Comparison of ENCODE assay signal across 8 mouse cellular contexts in genomic region chr10:95322076-95323070, GRCm38 (mm10). TPM values are rescaled to one million over a fixed set of nuclear protein-coding genes. Genes with fewer than 3 reads are reported as not detected.
DNase-seq lines count a peak whose midpoint lies in the region; ATAC-seq and TF ChIP-seq lines count a peak whose summit lies in the region.

No protein-coding gene starts in this region.

- H3K4me2 ChIP-seq in stomach, embryonic 14.5 days (replicated peaks; ENCODE audit: low read depth, low read length): peak overlapping the region; percentile 68

- no peak for TF ChIP-seq CTCF in ES-Bruce4 (IDR thresholded peaks at IDR 0.05; ENCODE audit: low read depth, low read length)

- H3K4me3 ChIP-seq in ES-Bruce4 (ENCODE audit: low read depth, low read length): peak overlapping the region; percentile 29
- peak overlapping the region; percentile 72 for H3K4me3 ChIP-seq in forebrain, embryonic 10.5 days
- H3K4me3 ChIP-seq in stomach, embryonic 14.5 days (ENCODE audit: low read depth, low read length): peak overlapping the region; percentile 60; the same call in 1 of the 2 replicates

- H3K4me1 ChIP-seq in ES-Bruce4 (ENCODE audit: control insufficient read depth, insufficient read depth, low read length): peaks cover 4% of the 10 kb centered on the region
- H3K4me1 ChIP-seq in forebrain, embryonic 10.5 days: peaks cover 25% of the 10 kb centered on the region
- H3K4me1 ChIP-seq in stomach, embryonic 14.5 days (ENCODE audit: control insufficient read depth, insufficient read depth, low read length): 0 out of 2 replicates have a peak, but pooled peaks cover 9% of the 10 kb centered on the region

- peak; percentile 63 for DNase-seq in adrenal gland, adult 2 months
- DNase-seq in forebrain, embryonic 10.5 days (ENCODE audit: extremely low spot score, low spot score): no peak
- DNase-seq in heart, postnatal 10 days: peak; percentile 86 to 90
- peak; percentile 52 to 74 for DNase-seq in kidney, postnatal 25 days
- peak; percentile 57 to 71 for DNase-seq in lung, postnatal 4 days
- no peak for DNase-seq in embryo, embryonic 11 days

- H3K27me3 ChIP-seq in ES-Bruce4 (ENCODE audit: control insufficient read depth, insufficient read depth, low read length, poor library complexity, severe bottlenecking): no peaks in the 10 kb centered on the region
- no peaks in the 10 kb centered on the region for H3K27me3 ChIP-seq in forebrain, embryonic 10.5 days (ENCODE audit: poor library complexity, severe bottlenecking)
- H3K27me3 ChIP-seq in stomach, embryonic 14.5 days (ENCODE audit: control insufficient read depth, insufficient read depth, low read length): no peaks in the 10 kb centered on the region

- H3K9ac ChIP-seq in ES-Bruce4 (ENCODE audit: low read depth, poor library complexity, severe bottlenecking): peak overlapping the region; percentile 88
- H3K9ac ChIP-seq in stomach, embryonic 14.5 days (replicated peaks; ENCODE audit: low read depth, low read length): no peak overlapping the region; the same call in 1 of the 2 replicates

- no peak for ATAC-seq in stomach, embryonic 14.5 days (ENCODE audit: insufficient number of reproducible peaks, insufficient read depth, low FRiP score, low read depth)

- no peak for TF ChIP-seq POLR2A in ES-Bruce4 (IDR thresholded peaks at IDR 0.05; ENCODE audit: insufficient read depth, low read length)

- no peak for TF ChIP-seq EP300 in ES-Bruce4 (IDR thresholded peaks at IDR 0.05; ENCODE audit: insufficient read depth, low read depth, low read length)

- peak overlapping the region; percentile 66 for H3K27ac ChIP-seq in ES-Bruce4 (ENCODE audit: insufficient read depth, low read length)
- peak overlapping the region; percentile 96 for H3K27ac ChIP-seq in forebrain, embryonic 10.5 days
- peak overlapping the region; percentile 94; the same call in 1 of the 2 replicates for H3K27ac ChIP-seq in stomach, embryonic 14.5 days (ENCODE audit: low read length)

- intact Hi-C loops in heart, postnatal 10 days (cut with DNase I): loop anchor here (1.0 to 5.0 kb wide), 7 partner anchors 57 to 330 kb away; no protein-coding TSS in a partner anchor

- H3K9me3 ChIP-seq in ES-Bruce4 (replicated peaks; ENCODE audit: control insufficient read depth, insufficient read depth, low read length, poor library complexity, severe bottlenecking): no peaks in the 10 kb centered on the region
- H3K9me3 ChIP-seq in forebrain, embryonic 10.5 days: no peaks in the 10 kb centered on the region
- H3K9me3 ChIP-seq in stomach, embryonic 14.5 days (ENCODE audit: control insufficient read depth, low read depth, low read length): no peaks in the 10 kb centered on the region

- H3K36me3 ChIP-seq in ES-Bruce4 (ENCODE audit: control insufficient read depth, insufficient read depth, low read length, poor library complexity, severe bottlenecking): no peaks in the 10 kb centered on the region
- H3K36me3 ChIP-seq in forebrain, embryonic 10.5 days (replicated peaks): no peaks in the 10 kb centered on the region
- no peaks in the 10 kb centered on the region for H3K36me3 ChIP-seq in stomach, embryonic 14.5 days (ENCODE audit: control insufficient read depth, insufficient read depth, low read length)

- 74% methylated on average over 20 of the region's 20 CpGs for WGBS in forebrain, embryonic 10.5 days
- 59% methylated on average over 20 of the region's 20 CpGs for WGBS in stomach, embryonic 14.5 days

RNA-seq across cellular contexts. Expression of gene Cradd, which starts 1.6 kb away (rescaled TPM):
- polyA plus RNA-seq in ES-Bruce4 (2011; ENCODE audit: insufficient read depth, insufficient read length, low read depth, missing spikeins): 18.4 and 21.9 TPM in 2 replicates
- 10 to 100 TPM; 12.7 to 13.1 TPM for total RNA-seq in adrenal gland, adult 2 months (2021)
- polyA plus RNA-seq in adrenal gland, adult 2 months (2012; rRNA removed): 31.1 and 32.5 TPM in 2 replicates
- polyA plus RNA-seq in forebrain, embryonic 10.5 days (2016; fragmentation: Nextera tagmentation; extraction: Ambion mirVana): 11.6 and 13.2 TPM in 2 replicates
- total RNA-seq in heart, postnatal 10 days (2021): 10 to 100 TPM; 12.9 to 13.5 TPM
- polyA plus RNA-seq in stomach, embryonic 14.5 days (2014; fragmentation: Nextera tagmentation; extraction: Ambion mirVana): 13.0 and 15.4 TPM in 2 replicates

Comparison
In these comparisons a context has a peak if more than half of its experiments do, and no peak if none do; other contexts are left out.
1. DNase-seq: peak in adrenal gland, adult 2 months (single experiment), heart, postnatal 10 days (2 of 2), kidney, postnatal 25 days (2 of 2) and lung, postnatal 4 days (2 of 2); none in forebrain, embryonic 10.5 days (single experiment) and embryo, embryonic 11 days (single experiment).
2. Peak in every context shown above with its lines, with median percentiles within 50 percentile points of each other: H3K27ac ChIP-seq and H3K4me3 ChIP-seq.